Mouse (Mus musculus) c-Kit-positive CD71-negative TER-119-negative erythroid progenitor cells, embryonic 14.5 days (primary cell): ENCODE data around the gene Tesk1.
A peak's percentile ranks its signal among the peaks of the same experiment; 100 is the strongest.
"Not testable (repeated sequence)": the region's sequence is repeated elsewhere in the genome, so short reads cannot be mapped to it uniquely, and the experiment has no call there.

Experiments
- DNase-seq: peaks from one replicate; pipeline ENCODE4 v3.0.0-alpha.2; 2013; ENCODE audit warnings: low read depth

Tesk1 gene

GRCm38 (mm10) chr4:43453413-43453812 lies 11.7 kb downstream of the Tesk1 start:
- DNase-seq, result no peak

- DNase-seq, result no peak
These were observed 12.5 kb downstream of the Tesk1 start, which contains the start of gene Cd72 for GRCm38 (mm10) chr4:43454041-43454836. Gene Cd72 (minus strand): TSS chr4:43454628.

GRCm38 (mm10) chr4:43456470-43456869 lies 14.7 kb downstream of the Tesk1 start:
- no peak for DNase-seq

GRCm38 (mm10) chr4:43457124-43457523 lies 15.4 kb downstream of the Tesk1 start:
- no peak for DNase-seq

- DNase-seq, result no peak
These were observed 21.4 kb downstream of the Tesk1 start for GRCm38 (mm10) chr4:43463102-43463501.

GRCm38 (mm10) chr4:43465935-43466334 lies 24.2 kb downstream of the Tesk1 start:
- DNase-seq, result no peak

- DNase-seq, result no peak
These were observed 25.1 kb downstream of the Tesk1 start for GRCm38 (mm10) chr4:43466872-43467271.

GRCm38 (mm10) chr4:43470301-43470700 lies 28.6 kb downstream of the Tesk1 start:
- no peak for DNase-seq

GRCm38 (mm10) chr4:43473636-43474035 lies 31.9 kb downstream of the Tesk1 start:
- no peak for DNase-seq

GRCm38 (mm10) chr4:43476604-43477003 lies 34.9 kb downstream of the Tesk1 start:
- DNase-seq, result no peak

GRCm38 (mm10) chr4:43477857-43478533 lies 36.3 kb downstream of the Tesk1 start:
- peak; percentile 87 for DNase-seq

- no peak for DNase-seq
These were observed 36.8 kb downstream of the Tesk1 start for GRCm38 (mm10) chr4:43478534-43478858.

GRCm38 (mm10) chr4:43478906-43479832 lies 37.4 kb downstream of the Tesk1 start:
- DNase-seq, result no peak

GRCm38 (mm10) chr4:43480985-43481384 lies 39.2 kb downstream of the Tesk1 start:
- no peak for DNase-seq

- no peak for DNase-seq
These were observed 40.2 kb downstream of the Tesk1 start for GRCm38 (mm10) chr4:43481894-43482456.

- no peak for DNase-seq
These were observed 40.9 kb downstream of the Tesk1 start for GRCm38 (mm10) chr4:43482591-43482990.

- no peak for DNase-seq
These were observed 41.9 kb downstream of the Tesk1 start, which contains the start of gene Sit1 for GRCm38 (mm10) chr4:43483535-43484091. Gene Sit1 (minus strand): TSS chr4:43483734.

GRCm38 (mm10) chr4:43485666-43486065 lies 43.9 kb downstream of the Tesk1 start:
- not testable (repeated sequence) for DNase-seq

GRCm38 (mm10) chr4:43489611-43490010 lies 47.9 kb downstream of the Tesk1 start:
- no peak for DNase-seq

- DNase-seq, result no peak
These were observed 49.1 kb downstream of the Tesk1 start for GRCm38 (mm10) chr4:43490801-43491200.

- no peak for DNase-seq
These were observed 50.5 kb downstream of the Tesk1 start for GRCm38 (mm10) chr4:43492101-43492820.
